Mouse (Mus musculus): ENCODE measurements around the gene Cst11.

GRCm38 (mm10) chr2:148806696-148807095 lies 35.4 kb upstream of the Cst11 start:
- no peak for TF ChIP-seq CTCF (IDR thresholded peaks at IDR 0.05; ENCODE audit: borderline replicate concordance, insufficient read depth, low read length)
- TF ChIP-seq POLR2A (IDR thresholded peaks at IDR 0.05; ENCODE audit: low read depth, low read length), result no peak

Data from embryonic fibroblast, embryonic 13.5 days (primary cell).